10 mouse cellular contexts compared by ENCODE assay signal in the genomic region with DNA sequence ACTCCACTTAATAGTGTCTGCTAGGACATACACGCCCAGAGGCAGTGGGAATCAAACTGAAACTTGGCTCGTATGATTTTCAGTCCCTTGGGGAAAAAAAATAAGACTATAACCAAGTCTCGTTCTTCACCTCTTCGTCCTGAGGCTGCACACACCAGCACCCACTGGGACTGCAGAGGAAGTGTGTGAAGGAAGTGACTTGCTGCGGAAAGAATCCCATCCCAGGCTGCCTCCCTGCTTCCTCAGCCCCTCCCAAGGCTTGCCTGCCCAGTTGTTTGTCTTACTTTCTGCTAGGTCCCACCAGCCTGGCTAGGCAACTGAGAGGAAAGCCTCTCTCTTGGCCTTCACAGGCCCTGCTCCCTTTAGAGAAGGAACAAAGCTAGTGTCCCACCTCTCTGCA. TPM values are rescaled to one million over a fixed set of nuclear protein-coding genes. Genes with fewer than 3 reads are reported as not detected.
DNase-seq lines count a peak whose midpoint lies in the region; ATAC-seq lines count a peak whose summit lies in the region.
"Had no signal": no experiment of that assay in that cellular context is flagged by ENCODE, and none has a peak within 500 bp of the region (broad histone marks: within the 10 kb centered on the region; RNA-seq: fewer than 3 reads in every experiment).

No protein-coding gene starts in this region.

- peaks cover 5% of the 10 kb centered on the region for H3K36me3 ChIP-seq in intestine, embryonic 16.5 days (ENCODE audit: control insufficient read depth, insufficient read depth, low read length)
- H3K36me3 ChIP-seq in lung, embryonic 16.5 days (ENCODE audit: control insufficient read depth, insufficient read depth, low read length), result peaks cover 18% of the 10 kb centered on the region

- H3K27ac ChIP-seq in intestine, embryonic 16.5 days (ENCODE audit: low read length), result 0 out of 2 replicates have a peak overlapping the region, but pooled peaks have one; percentile 10
- peak overlapping the region; percentile 81 for H3K27ac ChIP-seq in lung, embryonic 16.5 days (ENCODE audit: low read length)
- H3K27ac ChIP-seq: midbrain, embryonic 13.5 days had no signal

- 54% methylated on average over 5 of the region's 5 CpGs for WGBS in intestine, embryonic 16.5 days
- 65% methylated on average over 5 of the region's 5 CpGs for WGBS in lung, embryonic 16.5 days

- H3K4me2 ChIP-seq in intestine, embryonic 16.5 days (ENCODE audit: low read depth, low read length), result no peak overlapping the region
- no peak overlapping the region for H3K4me2 ChIP-seq in lung, embryonic 16.5 days (ENCODE audit: low read depth, low read length)
- H3K4me2 ChIP-seq: midbrain, embryonic 13.5 days had no signal

- DNase-seq in adrenal gland, postnatal 10 days, result peak; percentile 33
- DNase-seq in gastrocnemius, postnatal 14 days, result peak; percentile 32
- no peak for DNase-seq in left cerebral cortex, adult 9 months (ENCODE audit: low spot score in 2 of 2)
- no peak for DNase-seq in thymus, postnatal 25 days
- DNase-seq in testis, postnatal 10 days (ENCODE audit: low spot score), result no peak
- DNase-seq: right cerebral cortex, adult 18-20 months had no signal

- intact Hi-C loops in gastrocnemius, postnatal 14 days (cut with DNase I; ENCODE audit: low total_unique reads), result no loop called here

- H3K4me3 ChIP-seq in intestine, embryonic 16.5 days (ENCODE audit: low read length), result no peak overlapping the region
- H3K4me3 ChIP-seq in lung, embryonic 16.5 days (ENCODE audit: low read length), result no peak overlapping the region
- H3K4me3 ChIP-seq: midbrain, embryonic 13.5 days had no signal

- peak; percentile 27; the same call in 1 of the 2 replicates for ATAC-seq in intestine, embryonic 16.5 days
- ATAC-seq in lung, embryonic 16.5 days (ENCODE audit: low read depth), result peak; percentile 48
- no peak for ATAC-seq in erythroid progenitor cell, adult 5-6 weeks (replicated peaks; ENCODE audit: low FRiP score, poor library complexity, severe bottlenecking)
- ATAC-seq: midbrain, embryonic 13.5 days had no signal

- no peaks in the 10 kb centered on the region for H3K27me3 ChIP-seq in intestine, embryonic 16.5 days (replicated peaks; ENCODE audit: control insufficient read depth, insufficient read depth, low read length)
- H3K27me3 ChIP-seq in lung, embryonic 16.5 days (ENCODE audit: control insufficient read depth, insufficient read depth, low read depth, low read length), result no peaks in the 10 kb centered on the region
- H3K27me3 ChIP-seq: midbrain, embryonic 13.5 days had no signal

- no peaks in the 10 kb centered on the region for H3K9me3 ChIP-seq in intestine, embryonic 16.5 days (ENCODE audit: control insufficient read depth, low read length)
- no peaks in the 10 kb centered on the region for H3K9me3 ChIP-seq in lung, embryonic 16.5 days (ENCODE audit: control insufficient read depth, low read length)
- H3K9me3 ChIP-seq: midbrain, embryonic 13.5 days had no signal

- H3K4me1 ChIP-seq in intestine, embryonic 16.5 days (ENCODE audit: control insufficient read depth, insufficient read depth, low read length), result peaks cover 7% of the 10 kb centered on the region; the same call in 1 of the 2 replicates
- no peaks in the 10 kb centered on the region for H3K4me1 ChIP-seq in lung, embryonic 16.5 days (replicated peaks; ENCODE audit: control insufficient read depth, insufficient read depth, low read length)
- H3K4me1 ChIP-seq: midbrain, embryonic 13.5 days had no signal

- H3K9ac ChIP-seq in intestine, embryonic 16.5 days (ENCODE audit: low read depth, low read length), result no peak overlapping the region
- no peak overlapping the region for H3K9ac ChIP-seq in lung, embryonic 16.5 days (ENCODE audit: low read length)
- H3K9ac ChIP-seq: midbrain, embryonic 13.5 days had no signal

RNA-seq across cellular contexts. Expression of a gene that starts 20.9 kb away (rescaled TPM):
- total RNA-seq in adrenal gland, postnatal 10 days (2021), result 10 to 100 TPM; 68.6 to 74.4 TPM
- total RNA-seq in gastrocnemius, postnatal 14 days (2021), result 10 to 100 TPM; 22.1 to 23.2 TPM
- 94.2 and 105 TPM in 2 replicates for polyA plus RNA-seq in intestine, embryonic 16.5 days (2015; fragmentation: Nextera tagmentation; extraction: Ambion mirVana)
- 112 and 115 TPM in 2 replicates for polyA plus RNA-seq in lung, embryonic 16.5 days (2015; fragmentation: Nextera tagmentation; extraction: Ambion mirVana)
- total RNA-seq in erythroid progenitor cell, adult 5-6 weeks (2015; ENCODE audit: low replicate concordance), result 13.7 and 68.3 TPM in 2 replicates
- 15.6 and 17.2 TPM in 2 replicates for total RNA-seq in erythroid progenitor cell, adult 5-6 weeks (2017; ENCODE audit: low replicate concordance)

RNA-seq across cellular contexts. Expression of a gene that starts 21.8 kb away (rescaled TPM):
- 10 to 100 TPM; 58.7 to 63.3 TPM for total RNA-seq in adrenal gland, postnatal 10 days (2021)
- total RNA-seq in gastrocnemius, postnatal 14 days (2021), result 10 to 100 TPM; 29.2 to 30.7 TPM
- 40.1 and 42.5 TPM in 2 replicates for polyA plus RNA-seq in intestine, embryonic 16.5 days (2015; fragmentation: Nextera tagmentation; extraction: Ambion mirVana)
- 50.2 and 57.8 TPM in 2 replicates for polyA plus RNA-seq in lung, embryonic 16.5 days (2015; fragmentation: Nextera tagmentation; extraction: Ambion mirVana)
- 14.4 and 15.1 TPM in 2 replicates for total RNA-seq in erythroid progenitor cell, adult 5-6 weeks (2015; ENCODE audit: low replicate concordance)
- 11.8 and 15.7 TPM in 2 replicates for total RNA-seq in erythroid progenitor cell, adult 5-6 weeks (2017; ENCODE audit: low replicate concordance)

RNA-seq across cellular contexts. Expression of a gene that starts 51.9 kb away (rescaled TPM):
- 10 to 100 TPM; 73.4 to 86.9 TPM for total RNA-seq in adrenal gland, postnatal 10 days (2021)
- total RNA-seq in gastrocnemius, postnatal 14 days (2021), result 1 to 10 TPM; 8.1 to 9.7 TPM
- polyA plus RNA-seq in intestine, embryonic 16.5 days (2015; fragmentation: Nextera tagmentation; extraction: Ambion mirVana), result 82.5 and 92.3 TPM in 2 replicates
- polyA plus RNA-seq in lung, embryonic 16.5 days (2015; fragmentation: Nextera tagmentation; extraction: Ambion mirVana), result 70.1 and 77.2 TPM in 2 replicates
- total RNA-seq in erythroid progenitor cell, adult 5-6 weeks (2015; ENCODE audit: low replicate concordance), result 15.1 and 20.9 TPM in 2 replicates
- 9.2 and 16.3 TPM in 2 replicates for total RNA-seq in erythroid progenitor cell, adult 5-6 weeks (2017; ENCODE audit: low replicate concordance)

Comparison
In these comparisons a context has a peak if more than half of its experiments do, and no peak if none do; other contexts are left out.
1. DNase-seq: peak in adrenal gland, postnatal 10 days (single experiment) and gastrocnemius, postnatal 14 days (single experiment); none in left cerebral cortex, adult 9 months (0 of 2), thymus, postnatal 25 days (single experiment) and testis, postnatal 10 days (single experiment).